Mouse (Mus musculus) embryo, embryonic 10.5 days (tissue): Measurements from ENCODE around the gene Psmc3.
"Not testable (repeated sequence)": the region's sequence is repeated elsewhere in the genome, so short reads cannot be mapped to it uniquely, and the experiment has no call there.

Experiments used
- DNase-seq: peaks from one replicate; pipeline ENCODE4 v3.0.0-alpha.2; 2015; ENCODE audit warnings: low spot score

Gene Psmc3

DNA sequence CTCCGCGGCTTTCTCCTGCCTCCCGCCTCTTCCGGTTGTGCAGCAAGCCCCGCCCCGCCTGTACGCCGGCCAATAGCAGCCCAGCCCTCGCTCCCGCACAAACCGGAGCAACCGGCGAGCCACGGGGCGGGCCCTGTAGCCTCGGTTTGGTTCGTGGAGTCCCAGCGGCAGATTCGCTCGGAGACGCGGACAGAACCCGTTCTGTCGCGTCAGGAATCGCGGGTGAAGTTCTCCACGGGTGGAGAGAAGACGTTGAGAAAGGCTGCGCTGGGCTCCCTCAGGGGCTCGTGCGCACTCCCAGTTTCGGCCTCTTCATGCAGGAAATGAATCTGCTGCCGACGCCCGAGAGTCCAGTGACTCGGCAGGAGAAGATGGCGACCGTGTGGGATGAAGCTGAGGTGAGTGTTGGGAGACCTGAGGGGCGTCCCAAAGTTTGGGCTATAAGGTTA lies at the start of gene Psmc3:
Psmc3 (plus strand) TSS at position 76 of the 449 bp plus-strand sequence.
- DNase-seq, result peak; percentile 97

GRCm38 (mm10) chr2:91008536-91008935 lies 45.3 kb upstream of the Psmc3 start:
- DNase-seq, result no peak

- DNase-seq, result no peak
Measured at GRCm38 (mm10) chr2:91013881-91014280, 39.9 kb upstream of the Psmc3 start.

- DNase-seq, result no peak
Measured at GRCm38 (mm10) chr2:91015386-91015785, 38.4 kb upstream of the Psmc3 start.

DNA sequence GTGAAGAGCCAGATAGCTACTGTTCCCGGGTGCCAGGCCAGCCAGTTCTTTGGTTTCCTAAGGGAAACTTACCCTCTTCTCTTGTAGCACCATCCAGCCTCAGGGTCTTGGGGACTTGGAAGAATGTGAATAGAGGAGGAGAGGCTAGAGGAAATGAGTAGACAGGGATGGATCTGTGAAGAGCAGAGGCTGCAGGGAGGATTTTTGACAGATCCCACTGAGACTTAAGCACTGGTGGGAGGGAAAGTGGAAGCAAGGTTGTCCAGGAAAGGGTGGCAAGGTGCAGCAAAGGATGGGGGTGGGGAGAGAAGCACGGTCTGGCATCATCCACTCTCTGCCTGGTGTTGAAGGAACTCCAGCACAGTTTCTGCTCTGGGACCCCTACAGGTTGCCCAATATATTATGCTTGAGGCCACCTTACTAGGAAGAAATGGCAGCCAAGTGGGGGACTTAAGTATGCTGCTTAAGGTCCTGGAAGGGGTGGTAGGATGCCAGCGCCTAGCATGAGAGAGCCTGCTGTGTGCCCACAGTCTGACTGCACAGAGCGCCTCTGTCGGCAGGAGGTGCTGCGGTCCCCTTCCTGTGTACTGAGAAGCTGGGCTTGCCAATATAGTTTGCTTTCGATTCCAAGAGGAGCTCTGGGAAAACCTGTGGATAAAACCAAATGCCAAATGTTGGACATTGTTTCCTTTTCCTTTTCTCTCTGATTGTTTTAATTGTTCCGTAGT lies 35.6 kb upstream of the Psmc3 start:
- no peak for DNase-seq

DNA sequence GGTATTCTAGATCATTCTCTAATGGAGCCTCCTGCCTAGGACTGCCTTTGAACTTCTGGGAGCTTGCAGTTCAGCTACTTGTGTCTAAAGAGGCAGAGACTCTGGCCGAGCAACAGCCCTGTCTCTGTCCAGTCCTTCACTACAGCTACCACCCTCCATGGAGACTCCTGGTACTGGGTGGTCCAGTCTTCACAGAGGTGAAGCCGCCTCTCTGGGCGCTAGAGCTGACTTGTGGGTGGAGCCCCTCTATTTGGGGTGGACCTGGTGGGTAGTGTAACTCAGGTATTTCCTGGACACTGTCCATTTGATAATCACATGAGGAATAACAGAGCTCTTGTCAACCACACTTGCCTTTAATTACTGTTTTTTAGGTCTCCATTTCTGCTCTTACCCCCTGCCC lies 33.9 kb upstream of the Psmc3 start:
- no peak for DNase-seq

- DNase-seq, result not testable (repeated sequence)
Measured at GRCm38 (mm10) chr2:91022266-91022665, 31.5 kb upstream of the Psmc3 start.

- DNase-seq, result no peak
Measured at GRCm38 (mm10) chr2:91023131-91023530, 30.7 kb upstream of the Psmc3 start.

- DNase-seq, result no peak
Measured at GRCm38 (mm10) chr2:91023956-91024355, 29.9 kb upstream of the Psmc3 start.

GRCm38 (mm10) chr2:91025081-91025516 lies 28.7 kb upstream of the Psmc3 start:
- no peak for DNase-seq

- DNase-seq, result no peak
Measured at GRCm38 (mm10) chr2:91026491-91026890, 27.3 kb upstream of the Psmc3 start.

- no peak for DNase-seq
Measured at GRCm38 (mm10) chr2:91027391-91028214, 26.2 kb upstream of the Psmc3 start.

DNA sequence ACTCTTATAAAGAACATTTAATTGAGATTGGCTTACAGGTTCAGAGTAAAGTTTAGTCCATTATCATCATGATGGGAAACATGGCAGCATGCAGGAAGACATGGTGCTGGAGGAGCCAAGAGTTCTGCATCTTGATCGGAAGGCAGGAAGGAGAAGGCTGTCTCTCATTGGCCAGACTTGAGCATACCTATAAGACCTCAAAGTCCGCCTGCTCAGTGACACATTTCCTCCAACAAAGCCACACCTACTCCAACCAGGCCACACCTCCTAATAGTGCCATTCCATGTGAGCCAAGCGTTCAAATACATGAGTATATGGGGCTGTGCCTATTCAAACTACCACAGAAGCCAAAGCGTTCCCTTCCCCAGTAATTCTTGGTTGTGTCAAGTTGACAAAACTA lies 22.6 kb upstream of the Psmc3 start:
- DNase-seq, result no peak

DNA sequence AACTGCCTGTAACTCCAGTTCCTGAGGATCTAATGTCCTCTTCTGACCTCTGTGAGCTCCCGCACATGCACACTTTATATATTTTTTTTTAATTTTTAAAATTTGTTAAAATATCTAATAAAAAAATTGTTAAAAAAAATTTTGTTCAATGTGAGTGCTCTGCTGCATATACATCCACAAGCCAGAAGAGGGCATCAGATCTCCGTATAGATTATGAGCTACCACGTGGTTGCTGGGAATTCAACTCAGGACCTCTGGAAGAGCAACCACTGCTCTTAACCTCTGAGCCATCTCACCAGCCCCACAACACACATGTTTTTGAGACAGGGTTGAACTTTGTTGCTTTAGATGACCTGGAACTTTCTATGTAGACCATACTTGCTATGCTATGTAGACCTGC lies 20.8 kb upstream of the Psmc3 start:
- peak; percentile 52 for DNase-seq

GRCm38 (mm10) chr2:91035385-91035784 lies 18.4 kb upstream of the Psmc3 start, which contains the start of gene Rapsn:
Gene Rapsn, plus strand, starts transcription at chr2:91035620.
- DNase-seq, result no peak

DNA sequence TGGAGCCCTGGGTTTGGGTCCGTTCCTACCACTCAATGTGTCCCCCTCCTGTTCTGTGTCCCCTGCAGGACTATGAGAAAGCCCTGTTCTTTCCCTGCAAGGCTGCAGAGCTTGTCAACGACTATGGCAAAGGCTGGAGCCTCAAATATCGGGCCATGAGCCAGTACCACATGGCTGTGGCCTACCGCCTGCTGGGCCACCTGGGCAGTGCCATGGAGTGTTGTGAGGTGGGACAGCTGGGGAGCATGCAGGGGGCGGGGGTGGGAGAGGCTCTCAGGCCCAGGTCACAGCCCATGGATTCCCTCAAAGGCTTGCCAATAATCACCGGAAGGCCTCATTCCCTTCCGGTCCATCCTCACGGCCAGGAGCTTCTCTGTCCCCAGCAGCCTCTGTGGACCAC lies 12.0 kb upstream of the Psmc3 start:
- DNase-seq, result no peak

GRCm38 (mm10) chr2:91042651-91043398 lies 11.0 kb upstream of the Psmc3 start:
- DNase-seq, result no peak

- no peak for DNase-seq
Measured at GRCm38 (mm10) chr2:91044727-91045126, 9.1 kb upstream of the Psmc3 start.

DNA sequence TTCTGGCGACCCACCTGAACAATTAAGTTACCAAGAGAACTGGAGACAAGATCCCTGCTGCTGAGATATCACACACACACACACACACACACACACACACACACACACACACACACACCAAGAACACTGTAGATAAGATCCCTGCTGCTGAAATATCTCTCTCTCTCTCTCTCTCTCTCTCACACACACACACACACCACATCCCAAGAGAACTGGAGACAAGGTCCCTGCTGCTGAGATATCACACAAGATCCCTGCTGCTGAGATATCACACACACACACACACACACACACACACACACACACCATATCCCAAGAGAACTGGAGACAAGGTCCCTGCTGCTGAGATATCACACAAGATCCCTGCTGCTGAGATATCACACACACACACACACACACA lies 8.0 kb upstream of the Psmc3 start:
- not testable (repeated sequence) for DNase-seq

DNA sequence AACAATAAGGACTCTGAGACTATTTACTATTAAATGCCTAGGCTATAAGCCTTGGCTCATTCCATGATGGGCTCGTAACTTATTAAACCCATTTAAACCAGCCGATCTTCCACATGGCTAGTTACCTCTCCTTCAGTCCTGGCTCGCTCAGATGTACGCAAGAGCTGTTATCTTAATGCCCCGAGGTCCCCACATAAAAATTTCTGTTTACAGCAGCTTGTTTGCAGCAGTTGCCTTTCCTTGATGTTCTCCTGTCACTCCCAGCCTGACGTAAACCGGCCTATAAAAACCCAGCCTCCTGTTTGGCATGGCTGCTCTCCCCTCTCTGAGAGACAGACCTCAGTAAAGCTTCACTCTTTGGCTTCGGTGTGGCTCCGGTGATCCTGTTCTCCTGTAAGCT lies 6.5 kb upstream of the Psmc3 start:
- DNase-seq, result no peak

GRCm38 (mm10) chr2:91051917-91052316 lies 1.9 kb upstream of the Psmc3 start:
- DNase-seq, result no peak

- DNase-seq, result no peak
Measured at GRCm38 (mm10) chr2:91052752-91053151, 1.1 kb upstream of the Psmc3 start.
